Mouse (Mus musculus) small intestine, adult 2 months (tissue): Measurements from ENCODE around the gene Map6. TPM values are rescaled to one million over a fixed set of nuclear protein-coding genes. Genes with fewer than 3 reads are reported as not detected.

Source experiments
- H3K27ac ChIP-seq: fragments of 200-500 bp; 2 replicates; pipeline ENCODE4 v1.5.1; 2012; ENCODE audit warnings: low read depth, low read length, control low read depth, inconsistent platforms; ENCODE audit not compliant: insufficient read depth
- H3K27me3 ChIP-seq: fragments of 200-500 bp; 2 replicates; pipeline ENCODE4 v1.6.1; 2012; ENCODE audit warnings: mild to moderate bottlenecking, moderate library complexity, low read length, inconsistent platforms; ENCODE audit not compliant: control insufficient read depth, insufficient read depth
- H3K36me3 ChIP-seq: fragments of 200-500 bp; 2 replicates; pipeline ENCODE4 v1.6.1; 2012; ENCODE audit warnings: mild to moderate bottlenecking, low read length, control low read depth, inconsistent platforms; ENCODE audit not compliant: control insufficient read depth, insufficient read depth
- H3K4me1 ChIP-seq: fragments of 200-500 bp; 2 replicates; pipeline ENCODE4 v1.6.1; 2012; ENCODE audit warnings: low read length, inconsistent platforms, mixed read lengths; ENCODE audit not compliant: control insufficient read depth, insufficient read depth, insufficient read length
- H3K4me3 ChIP-seq: fragments of 200-500 bp; 2 replicates; pipeline ENCODE4 v1.5.1; 2012; ENCODE audit warnings: low read depth, mild to moderate bottlenecking, control low read depth, inconsistent platforms, low read length, moderate library complexity
- CTCF ChIP-seq: fragments of 200-500 bp; IDR thresholded peaks from 2 replicates; pipeline ENCODE4 v1.5.1; 2012; ENCODE audit warnings: low read depth, mild to moderate bottlenecking, control low read depth, inconsistent platforms, low read length, moderate library complexity, mixed read lengths; ENCODE audit not compliant: insufficient replicate concordance, insufficient read length; ENCODE audit errors: extremely low read depth
- POLR2A ChIP-seq: fragments of 200-500 bp; IDR thresholded peaks from 2 replicates; pipeline ENCODE4 v1.6.1; 2012; ENCODE audit warnings: low read depth, mild to moderate bottlenecking, control low read depth, inconsistent platforms, low read length, moderate library complexity
- WGBS: fragments of 180-500 bp; shearing (Covaris S2); methylation state at CpG from one replicate; pipeline ENCODE4 v1.1.7; 2018; 5-methylcytosine and 5-hydroxymethylcytosine counted together
- polyA plus RNA-seq: library from polyadenylated mRNA; depleted of rRNA; stranded (reverse); fragments of >200 nt; gene quantifications from 2 replicates; pipeline ENCODE4 v1.2.3, GENCODE M21; 2012; rRNA removed

Gene Map6
- 1.1 and 1.2 TPM in 2 replicates for polyA plus RNA-seq

DNA sequence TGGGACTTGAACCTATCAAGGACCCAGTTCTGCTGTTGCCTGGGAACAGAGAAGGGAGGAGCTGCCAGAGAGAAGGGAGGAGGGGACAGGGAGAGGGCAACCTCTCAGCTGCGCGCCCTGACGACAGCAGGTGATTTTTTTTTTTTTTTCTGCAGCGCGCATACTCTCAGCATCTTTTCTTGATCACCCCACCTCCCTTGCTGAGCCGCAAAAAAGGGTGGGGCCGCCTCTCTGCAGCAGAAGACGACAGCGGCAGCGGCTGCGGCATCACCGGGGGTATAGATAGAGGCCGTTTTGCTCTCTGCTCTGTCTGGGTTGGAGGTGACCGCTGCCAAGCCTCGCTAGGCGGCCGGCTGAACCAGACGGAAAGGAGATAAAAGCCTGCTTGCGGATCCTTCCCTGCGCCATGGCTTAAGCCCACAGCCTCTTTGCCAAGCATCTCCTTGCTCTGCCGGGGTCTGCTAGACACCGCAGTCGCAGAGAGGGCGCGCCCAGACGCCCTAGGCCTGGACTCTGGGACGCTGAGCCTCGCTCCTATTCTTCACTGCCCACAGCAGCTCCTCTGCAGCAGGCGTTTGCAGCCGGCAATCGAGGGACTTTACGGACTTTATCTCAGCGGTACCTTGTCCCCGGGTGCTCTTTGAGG is at the start of gene Map6:
Gene Map6, plus strand, starts transcription at position 197 of the 646 bp plus-strand sequence.
- peaks cover 28% of the 10 kb centered on the region for H3K27me3 ChIP-seq
- peak within 1 kb of the TSS; percentile 60 for H3K4me3 ChIP-seq
- TF ChIP-seq POLR2A (no peak), CTCF (no peak)
- H3K27ac ChIP-seq, result no peak within 1 kb of the TSS
- H3K4me1 ChIP-seq, result peaks cover 15% of the 10 kb centered on the region
- WGBS, result 2% methylated on average over 34 of the region's 34 CpGs
- no peaks in the 10 kb centered on the region for H3K36me3 ChIP-seq

DNA sequence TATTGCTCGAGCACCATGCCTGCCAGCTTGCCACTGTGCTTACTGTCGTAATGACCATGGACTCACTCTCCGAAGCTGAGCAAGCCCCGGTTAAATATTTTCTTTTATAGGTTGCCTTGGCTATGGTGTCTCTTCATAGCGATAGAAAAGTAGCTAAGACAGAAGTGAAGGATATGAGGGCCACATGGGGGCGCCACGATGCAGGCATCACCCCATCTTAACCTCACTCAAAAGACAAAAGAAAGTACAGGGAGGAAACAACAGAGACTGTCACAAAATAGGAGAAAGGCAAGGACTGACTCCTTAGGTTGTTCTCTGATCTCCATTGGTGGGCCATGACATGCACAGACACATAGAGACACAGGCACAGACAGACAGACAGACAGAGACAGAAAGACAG is 43.0 kb upstream of the Map6 start:
- Histone ChIP-seq H3K27me3 (no peaks in the 10 kb centered on the region), H3K4me1 (peaks cover 40% of the 10 kb centered on the region), H3K36me3 (peaks cover 58% of the 10 kb centered on the region), H3K27ac (peak overlapping the region; percentile 72), H3K4me3 (no peak overlapping the region)
- 42% methylated on average over 7 of the region's 7 CpGs for WGBS
- TF ChIP-seq CTCF (peak; percentile 47; the same call in 1 of the 2 replicates), POLR2A (no peak)

DNA sequence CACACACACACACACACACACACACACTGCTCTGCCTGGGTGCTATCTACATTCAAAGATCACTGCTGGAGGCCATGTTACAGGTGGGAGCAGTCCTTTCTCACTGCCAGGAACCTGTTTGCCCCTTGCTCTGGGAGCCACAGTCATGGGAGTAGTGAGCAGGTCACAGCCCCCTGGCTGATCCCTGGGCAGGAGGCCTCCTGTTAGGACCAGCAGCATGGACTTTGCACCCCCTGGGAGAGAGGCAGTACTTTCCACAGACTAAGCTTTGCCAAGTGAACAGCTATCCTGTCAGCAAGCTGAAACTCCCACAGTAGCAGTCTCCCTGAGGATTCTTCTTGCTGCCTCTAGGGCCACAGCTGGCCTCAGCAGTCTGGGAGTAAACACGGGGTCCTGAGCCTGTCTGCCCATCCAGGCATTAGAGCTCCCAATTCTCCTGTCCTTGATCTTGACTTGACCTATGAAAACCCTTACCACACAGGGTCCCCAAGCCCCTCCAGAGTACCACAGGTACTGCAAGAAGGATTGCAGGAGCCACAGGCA is 42.5 kb upstream of the Map6 start:
- Histone ChIP-seq H3K27ac (peak overlapping the region; percentile 72), H3K4me1 (peaks cover 42% of the 10 kb centered on the region), H3K27me3 (no peaks in the 10 kb centered on the region), H3K4me3 (no peak overlapping the region), H3K36me3 (peaks cover 54% of the 10 kb centered on the region)
- no peak for TF ChIP-seq POLR2A
- TF ChIP-seq CTCF, result no peak
- WGBS, result 16% methylated on average over 1 of the region's 1 CpGs

DNA sequence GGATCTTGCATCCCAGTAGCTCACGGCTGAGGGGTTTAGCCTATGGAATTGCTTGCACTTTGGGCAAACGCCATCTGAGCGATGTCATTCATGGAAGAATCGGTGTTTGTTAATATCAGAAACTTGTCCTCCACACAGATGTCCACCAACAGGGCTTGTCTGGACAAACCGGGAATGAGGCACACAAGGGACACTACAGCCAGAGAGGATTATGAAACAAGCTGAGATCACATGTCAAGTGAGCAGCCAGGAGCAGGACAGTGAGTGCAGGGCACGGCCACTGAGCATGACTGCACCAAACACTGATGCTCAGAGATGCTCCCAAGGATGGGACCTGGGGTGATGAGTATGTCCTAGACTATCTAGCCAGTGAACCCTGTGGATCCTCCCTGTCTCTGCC is 41.8 kb upstream of the Map6 start:
- H3K36me3 ChIP-seq, result peaks cover 51% of the 10 kb centered on the region
- H3K27me3 ChIP-seq, result no peaks in the 10 kb centered on the region
- H3K27ac ChIP-seq, result peak overlapping the region; percentile 72
- peaks cover 46% of the 10 kb centered on the region for H3K4me1 ChIP-seq
- WGBS, result 83% methylated on average over 6 of the region's 6 CpGs
- H3K4me3 ChIP-seq, result no peak overlapping the region
- TF ChIP-seq POLR2A (no peak), CTCF (no peak)

DNA sequence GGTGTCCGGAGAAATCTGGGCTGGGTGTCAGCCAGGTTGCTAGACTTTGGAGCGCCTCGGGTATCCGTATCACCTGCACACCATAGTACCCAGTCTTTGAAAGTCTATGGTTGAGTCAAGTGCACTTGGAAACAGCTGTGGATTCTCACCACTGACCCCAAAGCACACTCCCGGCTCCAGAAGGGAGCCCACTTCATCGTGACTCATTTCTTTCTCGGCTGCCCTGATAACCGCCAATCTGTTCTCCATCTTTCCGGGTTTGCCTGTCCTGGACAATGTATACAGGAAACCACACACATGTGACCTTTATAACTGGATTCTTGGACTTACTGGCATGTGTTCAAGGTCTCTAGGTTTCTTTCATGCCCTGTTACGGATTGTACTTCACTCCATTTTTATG is 40.6 kb upstream of the Map6 start:
- Histone ChIP-seq H3K4me1 (peaks cover 48% of the 10 kb centered on the region), H3K27me3 (no peaks in the 10 kb centered on the region), H3K4me3 (peak overlapping the region; percentile 2; the same call in 1 of the 2 replicates), H3K27ac (peak overlapping the region; percentile 74), H3K36me3 (peaks cover 47% of the 10 kb centered on the region)
- 45% methylated on average over 10 of the region's 10 CpGs for WGBS
- TF ChIP-seq CTCF (no peak), POLR2A (no peak)

DNA sequence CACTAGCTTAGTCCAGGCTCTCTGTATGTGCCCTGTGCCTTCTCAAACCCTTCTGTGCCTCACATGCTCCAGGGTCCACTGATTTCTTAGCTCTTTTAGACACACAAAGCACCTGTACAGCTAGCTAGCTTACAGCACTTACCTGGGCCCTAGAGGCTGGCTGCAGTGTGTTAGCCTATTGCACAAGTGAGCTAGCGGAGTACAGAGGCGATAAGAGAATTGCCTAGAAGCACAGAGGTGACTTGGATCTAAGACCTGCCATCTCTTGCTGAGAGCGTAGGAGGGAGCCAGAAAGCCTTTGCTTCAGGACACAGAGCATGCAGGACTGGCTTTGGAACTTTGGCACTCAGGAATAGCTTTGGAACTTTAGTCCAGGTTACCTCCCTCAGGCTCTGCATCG is 40.0 kb upstream of the Map6 start:
- H3K4me3 ChIP-seq, result no peak overlapping the region
- H3K4me1 ChIP-seq, result peaks cover 52% of the 10 kb centered on the region
- no peaks in the 10 kb centered on the region for H3K27me3 ChIP-seq
- peak overlapping the region; percentile 97 for H3K27ac ChIP-seq
- TF ChIP-seq CTCF (no peak), POLR2A (no peak)
- WGBS, result 70% methylated on average over 4 of the region's 4 CpGs
- H3K36me3 ChIP-seq, result peaks cover 46% of the 10 kb centered on the region

DNA sequence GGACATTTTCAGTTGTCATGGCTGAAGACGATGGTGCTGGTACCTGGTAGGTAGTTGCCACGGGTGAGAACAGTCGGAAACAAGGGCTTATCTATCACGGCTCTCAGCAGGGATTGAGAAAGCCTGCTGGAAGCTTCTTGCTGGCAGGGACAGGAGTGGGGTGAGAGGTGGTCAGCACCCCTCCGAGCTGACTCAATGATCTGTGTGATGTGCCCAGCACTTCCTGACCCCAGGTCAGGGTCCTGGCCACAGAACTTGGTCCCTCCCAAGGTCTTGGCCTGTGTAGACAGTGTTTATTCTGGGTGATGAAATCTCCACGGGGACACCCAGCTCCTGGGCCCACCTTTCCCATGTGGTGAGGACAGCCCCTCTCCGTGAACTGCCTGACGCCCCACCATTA is 38.4 kb upstream of the Map6 start:
- Histone ChIP-seq H3K27me3 (no peaks in the 10 kb centered on the region), H3K36me3 (peaks cover 33% of the 10 kb centered on the region), H3K27ac (peak overlapping the region; percentile 97), H3K4me3 (no peak overlapping the region), H3K4me1 (peaks cover 57% of the 10 kb centered on the region)
- TF ChIP-seq POLR2A (no peak), CTCF (no peak)
- WGBS, result 88% methylated on average over 8 of the region's 8 CpGs

- H3K27me3 ChIP-seq, result no peaks in the 10 kb centered on the region
- H3K36me3 ChIP-seq, result peaks cover 31% of the 10 kb centered on the region
- peak overlapping the region; percentile 97 for H3K27ac ChIP-seq
- H3K4me3 ChIP-seq, result peak overlapping the region; percentile 31; the same call in 1 of the 2 replicates
- H3K4me1 ChIP-seq, result peaks cover 57% of the 10 kb centered on the region
- TF ChIP-seq CTCF (peak; percentile 78; the same call in 1 of the 2 replicates), POLR2A (no peak)
- WGBS, result 16% methylated on average over 2 of the region's 2 CpGs
These were observed 37.8 kb upstream of the Map6 start for GRCm38 (mm10) chr7:99229411-99229810.
